ENCODE assay signal across 9 mouse cellular contexts in the genomic region with DNA sequence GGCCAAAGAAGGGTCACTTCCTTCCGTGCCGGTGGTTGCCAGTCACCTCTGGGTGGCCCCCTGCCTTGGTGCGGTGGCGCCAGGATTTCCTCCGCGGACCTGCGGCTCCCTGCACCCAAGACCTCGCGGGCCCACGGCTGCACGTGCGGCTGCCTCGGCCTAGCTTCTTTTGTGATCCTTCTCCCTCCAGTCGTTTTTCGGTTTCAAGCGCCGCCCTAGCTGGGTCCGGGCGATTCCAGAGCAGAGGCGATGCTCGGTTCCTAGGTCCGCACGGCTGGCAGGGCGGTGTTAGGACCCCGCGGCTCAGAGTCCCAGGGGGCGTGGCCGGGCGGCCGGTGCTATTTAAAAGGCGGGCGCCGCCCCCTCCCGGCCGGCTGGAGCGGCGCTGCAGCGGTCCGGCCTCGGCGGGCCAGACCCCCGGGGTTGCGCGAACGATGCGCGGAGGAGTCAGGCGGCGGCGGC. TPM values are rescaled to one million over a fixed set of nuclear protein-coding genes. Genes with fewer than 3 reads are reported as not detected.
DNase-seq lines count a peak whose midpoint lies in the region; ATAC-seq and TF ChIP-seq lines count a peak whose summit lies in the region.
"Had no signal": no experiment of that assay in that cellular context is flagged by ENCODE, and none has a peak within 500 bp of the region (broad histone marks: within the 10 kb centered on the region; RNA-seq: fewer than 3 reads in every experiment).

No protein-coding gene starts in this region.

- H3K27me3 ChIP-seq in intestine, embryonic 16.5 days (replicated peaks; ENCODE audit: control insufficient read depth, insufficient read depth, low read length) = no peaks in the 10 kb centered on the region; the same call in 1 of the 2 replicates
- H3K27me3 ChIP-seq in limb, embryonic 12.5 days = peaks cover 29% of the 10 kb centered on the region
- peaks cover 40% of the 10 kb centered on the region for H3K27me3 ChIP-seq in midbrain, embryonic 12.5 days
- peaks cover 11% of the 10 kb centered on the region for H3K27me3 ChIP-seq in small intestine, adult 2 months (ENCODE audit: control insufficient read depth, insufficient read depth, low read length)

- WGBS in intestine, embryonic 16.5 days = under 1% methylated on average over 50 of the region's 50 CpGs
- under 1% methylated on average over 50 of the region's 50 CpGs for WGBS in limb, embryonic 12.5 days
- WGBS in midbrain, embryonic 12.5 days = under 1% methylated on average over 50 of the region's 50 CpGs
- under 1% methylated on average over 50 of the region's 50 CpGs for WGBS in small intestine, adult 2 months

- no peak for TF ChIP-seq CTCF in small intestine, adult 2 months (IDR thresholded peaks at IDR 0.05; ENCODE audit: extremely low read depth, insufficient read length, insufficient replicate concordance, low read depth, low read length)

- H3K36me3 ChIP-seq in intestine, embryonic 16.5 days (ENCODE audit: control insufficient read depth, insufficient read depth, low read length) = no peaks in the 10 kb centered on the region
- no peaks in the 10 kb centered on the region for H3K36me3 ChIP-seq in limb, embryonic 12.5 days
- H3K36me3 ChIP-seq in midbrain, embryonic 12.5 days = no peaks in the 10 kb centered on the region
- H3K36me3 ChIP-seq in small intestine, adult 2 months (ENCODE audit: control insufficient read depth, insufficient read depth, low read length) = no peaks in the 10 kb centered on the region

- H3K9ac ChIP-seq in intestine, embryonic 16.5 days (ENCODE audit: low read depth, low read length) = peak overlapping the region; percentile 58
- peak overlapping the region; percentile 56 for H3K9ac ChIP-seq in limb, embryonic 12.5 days (replicated peaks)
- H3K9ac ChIP-seq in midbrain, embryonic 12.5 days (replicated peaks) = peak overlapping the region; percentile 57

- H3K27ac ChIP-seq in intestine, embryonic 16.5 days (ENCODE audit: low read length) = no peak overlapping the region
- no peak overlapping the region for H3K27ac ChIP-seq in limb, embryonic 12.5 days
- no peak overlapping the region for H3K27ac ChIP-seq in midbrain, embryonic 12.5 days (replicated peaks)
- H3K27ac ChIP-seq in small intestine, adult 2 months (ENCODE audit: insufficient read depth, low read depth, low read length) = no peak overlapping the region; the same call in 1 of the 2 replicates
- H3K27ac ChIP-seq: macrophage had no signal

- H3K9me3 ChIP-seq in intestine, embryonic 16.5 days (ENCODE audit: control insufficient read depth, low read length) = no peaks in the 10 kb centered on the region
- no peaks in the 10 kb centered on the region for H3K9me3 ChIP-seq in limb, embryonic 12.5 days
- H3K9me3 ChIP-seq in midbrain, embryonic 12.5 days = no peaks in the 10 kb centered on the region

- peak; percentile 85 for ATAC-seq in intestine, embryonic 16.5 days
- ATAC-seq in limb, embryonic 12.5 days (ENCODE audit: insufficient number of reproducible peaks, insufficient read depth, low FRiP score, low TSS enrichment, low read depth) = peak; percentile 70
- ATAC-seq in midbrain, embryonic 12.5 days (ENCODE audit: low FRiP score, low read depth) = peak; percentile 91

- peaks cover 14% of the 10 kb centered on the region for H3K4me1 ChIP-seq in intestine, embryonic 16.5 days (ENCODE audit: control insufficient read depth, insufficient read depth, low read length)
- peaks cover 30% of the 10 kb centered on the region for H3K4me1 ChIP-seq in limb, embryonic 12.5 days (replicated peaks)
- peaks cover 12% of the 10 kb centered on the region for H3K4me1 ChIP-seq in midbrain, embryonic 12.5 days
- peaks cover 10% of the 10 kb centered on the region for H3K4me1 ChIP-seq in small intestine, adult 2 months (ENCODE audit: control insufficient read depth, insufficient read depth, insufficient read length, low read length)

- TF ChIP-seq POLR2A in small intestine, adult 2 months (IDR thresholded peaks at IDR 0.05; ENCODE audit: low read depth, low read length) = no peak

- peak overlapping the region; percentile 50 for H3K4me3 ChIP-seq in intestine, embryonic 16.5 days (ENCODE audit: low read length)
- H3K4me3 ChIP-seq in limb, embryonic 12.5 days (replicated peaks) = peak overlapping the region; percentile 53
- H3K4me3 ChIP-seq in midbrain, embryonic 12.5 days = peak overlapping the region; percentile 49
- H3K4me3 ChIP-seq in small intestine, adult 2 months (ENCODE audit: low read depth, low read length) = peak overlapping the region; percentile 72

- peak; percentile 56 for DNase-seq in adrenal gland, adult 8-10 months
- DNase-seq in embryo, embryonic 10 days (ENCODE audit: low spot score) = peak; percentile 82
- DNase-seq in heart, adult 11 months = peak; percentile 99
- no peak for DNase-seq in adipocyte (ENCODE audit: low spot score)

- peak overlapping the region; percentile 90 for H3K4me2 ChIP-seq in intestine, embryonic 16.5 days (ENCODE audit: low read depth, low read length)
- peak overlapping the region; percentile 79 for H3K4me2 ChIP-seq in limb, embryonic 12.5 days
- H3K4me2 ChIP-seq in midbrain, embryonic 12.5 days (replicated peaks) = peak overlapping the region; percentile 81

RNA-seq across cellular contexts. Expression of gene Lrrc32, which starts 0.6 kb away (rescaled TPM):
- 10 to 100 TPM; 17.4 to 34.0 (median 28.1) TPM for total RNA-seq in adrenal gland, adult 8-10 months (2022)
- polyA plus RNA-seq in intestine, embryonic 16.5 days (2015; fragmentation: Nextera tagmentation; extraction: Ambion mirVana) = 11.3 and 13.7 TPM in 2 replicates
- polyA plus RNA-seq in limb, embryonic 12.5 days (2016; fragmentation: Nextera tagmentation; extraction: Ambion mirVana) = 2.3 and 4.6 TPM in 2 replicates
- 4.1 and 4.3 TPM in 2 replicates for polyA plus RNA-seq in midbrain, embryonic 12.5 days (2016; fragmentation: Nextera tagmentation; extraction: Ambion mirVana)
- polyA plus RNA-seq in small intestine, adult 2 months (2012; rRNA removed) = 10.5 and 17.7 TPM in 2 replicates

RNA-seq across cellular contexts. Expression of gene Gucy2d, which starts 49.4 kb away (rescaled TPM):
- not detected for total RNA-seq in adrenal gland, adult 8-10 months (2022)
- 2.2 and 3.7 TPM in 2 replicates for polyA plus RNA-seq in intestine, embryonic 16.5 days (2015; fragmentation: Nextera tagmentation; extraction: Ambion mirVana)
- polyA plus RNA-seq in limb, embryonic 12.5 days (2016; fragmentation: Nextera tagmentation; extraction: Ambion mirVana) = 0.08 TPM in 1 of 2 replicates, not detected in the other
- polyA plus RNA-seq in midbrain, embryonic 12.5 days (2016; fragmentation: Nextera tagmentation; extraction: Ambion mirVana) = not detected in 2 replicates
- polyA plus RNA-seq in small intestine, adult 2 months (2012; rRNA removed) = not detected in 2 replicates
- polyA plus RNA-seq: macrophage had no signal
